Mouse (Mus musculus) ES-E14 (cell line): ENCODE data around the gene Upf1.

Experiments
- CHD2 ChIP-seq: IDR thresholded peaks from 2 replicates; pipeline ENCODE4 v1.6.1; 2014; ENCODE audit warnings: mild to moderate bottlenecking, low read depth, low read length, inconsistent platforms
- HCFC1 ChIP-seq: IDR thresholded peaks from 2 replicates; pipeline ENCODE4 v1.6.1; 2012; ENCODE audit warnings: low read length, inconsistent platforms, borderline replicate concordance; ENCODE audit not compliant: insufficient read depth
- MAFK ChIP-seq: IDR thresholded peaks from 2 replicates; pipeline ENCODE4 v1.6.1; 2014; ENCODE audit warnings: mild to moderate bottlenecking, low read depth, low read length, inconsistent platforms; ENCODE audit not compliant: insufficient read depth
- ZNF384 ChIP-seq: IDR thresholded peaks from 2 replicates; pipeline ENCODE4 v1.6.1; 2012; ENCODE audit warnings: low read depth, low read length, inconsistent platforms

DNA sequence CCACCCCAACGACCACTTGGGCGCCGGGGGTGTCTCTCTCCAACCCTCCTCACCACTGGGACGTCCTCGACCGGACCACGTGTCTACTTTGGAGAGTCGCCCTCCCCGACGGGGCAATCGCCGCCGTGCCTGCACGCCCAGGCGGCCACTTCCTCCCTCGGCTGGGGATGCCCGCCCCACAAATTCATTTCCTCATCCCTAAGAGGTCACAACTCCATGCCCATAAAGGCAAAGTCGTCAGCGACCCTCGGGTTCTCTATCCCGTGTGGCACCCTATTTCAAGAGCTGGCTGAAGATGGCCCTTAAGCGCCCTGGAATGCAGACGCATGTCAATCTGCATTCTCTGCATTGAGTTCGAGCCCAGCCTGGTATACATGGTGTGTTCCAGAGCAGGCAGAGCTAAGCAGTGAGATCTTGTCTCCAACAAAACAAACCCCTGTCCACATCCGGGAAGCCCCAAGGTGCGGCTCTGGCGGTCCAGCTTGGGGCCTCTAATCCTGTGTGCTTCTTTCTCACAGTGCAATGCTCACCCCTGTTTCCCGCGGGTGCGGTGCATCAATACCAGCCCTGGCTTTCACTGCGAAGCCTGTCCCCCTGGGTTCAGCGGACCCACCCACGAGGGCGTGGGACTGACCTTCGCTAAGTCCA lies 22.3 kb upstream of the Upf1 start:
- TF ChIP-seq ZNF384 (no peak), HCFC1 (no peak), CHD2 (no peak), MAFK (no peak)
